Mouse (Mus musculus): ENCODE measurements around the gene Ccdc180.

The Ccdc180 gene

GRCm38 (mm10) chr4:45890066-45890761 lies at the start of gene Ccdc180:
TSS of gene Ccdc180 (plus strand) at chr4:45890303.
- peak; percentile 83 for DNase-seq

DNA sequence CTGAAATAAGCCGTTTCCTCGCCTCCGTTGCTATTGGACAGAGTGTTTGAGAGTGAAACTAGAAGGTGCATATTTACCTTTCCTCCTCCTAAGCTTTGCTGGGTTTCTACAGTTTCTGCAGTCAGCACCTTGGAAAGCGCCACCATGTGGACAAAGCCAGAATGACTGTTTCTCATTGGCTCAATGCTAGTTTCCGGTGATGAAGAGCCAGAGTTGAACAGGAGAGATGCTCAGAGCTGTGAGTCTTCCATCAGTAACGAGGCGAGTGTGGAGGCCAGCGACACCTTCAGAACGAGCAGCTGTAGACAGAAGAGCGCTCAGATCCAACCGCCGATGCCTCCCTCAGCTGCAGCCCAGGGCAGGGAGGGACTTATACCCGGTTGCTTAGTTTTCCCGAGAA lies 45.7 kb upstream of the Ccdc180 start:
- DNase-seq: peak; percentile 29

DNA sequence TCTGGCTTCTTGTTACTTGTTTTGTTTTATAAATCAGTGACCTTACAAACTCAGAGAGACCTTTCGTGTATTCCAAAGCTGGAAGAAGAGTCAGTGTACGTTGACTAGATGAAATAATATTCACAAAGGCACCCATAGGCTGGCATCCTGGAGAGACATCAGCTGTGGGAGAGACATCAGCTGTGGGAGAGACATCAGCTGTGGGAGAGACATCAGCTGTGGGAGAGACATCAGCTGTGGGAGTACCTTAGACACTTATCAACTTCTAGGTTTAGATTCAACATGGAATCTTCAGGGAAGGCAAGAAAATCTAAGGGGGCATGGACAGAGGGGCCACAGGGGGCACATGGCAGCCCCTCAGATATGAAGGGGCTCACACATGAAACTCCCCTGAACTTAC lies 43.8 kb upstream of the Ccdc180 start:
- DNase-seq: no peak

GRCm38 (mm10) chr4:45848109-45848824 lies 41.8 kb upstream of the Ccdc180 start, which contains the start of gene Stra6l:
TSS of gene Stra6l (plus strand) at chr4:45848664.
- DNase-seq: no peak

GRCm38 (mm10) chr4:45848825-45849156 lies 41.3 kb upstream of the Ccdc180 start:
- DNase-seq: no peak

DNA sequence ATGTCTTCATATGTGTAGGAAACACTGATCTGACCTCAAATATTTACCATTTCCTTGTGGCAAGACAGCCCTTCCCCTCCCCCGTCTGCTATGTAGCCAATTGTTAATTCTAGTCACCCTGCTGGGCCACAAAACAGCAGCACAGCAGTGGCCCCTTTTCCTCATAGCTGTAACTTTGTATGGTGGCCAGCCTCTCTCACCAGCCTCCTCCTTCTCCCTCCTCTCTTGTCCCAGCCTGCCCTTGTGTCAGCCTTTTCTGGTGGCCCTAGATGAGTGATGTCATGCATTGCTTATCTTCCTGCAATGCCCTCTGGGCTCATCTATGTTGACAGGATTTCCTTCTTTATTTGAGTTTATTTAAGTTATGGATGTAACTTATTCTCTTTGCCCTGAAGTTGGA lies 40.7 kb upstream of the Ccdc180 start:
- no peak for DNase-seq

DNA sequence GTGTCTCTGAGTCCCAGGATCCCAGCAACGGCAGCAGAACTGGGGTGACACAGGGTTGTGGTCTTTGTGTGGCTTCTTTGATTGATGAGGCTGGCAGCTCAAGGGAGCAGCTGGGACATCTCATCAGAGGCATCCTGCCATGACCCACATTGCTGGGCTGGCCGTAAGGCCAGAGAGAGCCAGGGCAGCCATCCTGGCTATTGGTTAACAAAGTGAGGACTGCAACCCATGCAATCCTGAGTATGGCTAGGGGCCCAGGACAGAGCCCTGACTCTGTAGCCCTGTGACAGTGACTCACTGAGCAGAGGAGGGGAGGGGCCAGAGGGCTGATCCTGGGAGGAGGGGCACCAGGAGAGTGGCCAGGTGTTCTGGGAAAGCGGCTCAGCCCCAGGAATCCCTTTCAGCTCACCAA lies 38.5 kb upstream of the Ccdc180 start:
- DNase-seq: peak; percentile 40

DNA sequence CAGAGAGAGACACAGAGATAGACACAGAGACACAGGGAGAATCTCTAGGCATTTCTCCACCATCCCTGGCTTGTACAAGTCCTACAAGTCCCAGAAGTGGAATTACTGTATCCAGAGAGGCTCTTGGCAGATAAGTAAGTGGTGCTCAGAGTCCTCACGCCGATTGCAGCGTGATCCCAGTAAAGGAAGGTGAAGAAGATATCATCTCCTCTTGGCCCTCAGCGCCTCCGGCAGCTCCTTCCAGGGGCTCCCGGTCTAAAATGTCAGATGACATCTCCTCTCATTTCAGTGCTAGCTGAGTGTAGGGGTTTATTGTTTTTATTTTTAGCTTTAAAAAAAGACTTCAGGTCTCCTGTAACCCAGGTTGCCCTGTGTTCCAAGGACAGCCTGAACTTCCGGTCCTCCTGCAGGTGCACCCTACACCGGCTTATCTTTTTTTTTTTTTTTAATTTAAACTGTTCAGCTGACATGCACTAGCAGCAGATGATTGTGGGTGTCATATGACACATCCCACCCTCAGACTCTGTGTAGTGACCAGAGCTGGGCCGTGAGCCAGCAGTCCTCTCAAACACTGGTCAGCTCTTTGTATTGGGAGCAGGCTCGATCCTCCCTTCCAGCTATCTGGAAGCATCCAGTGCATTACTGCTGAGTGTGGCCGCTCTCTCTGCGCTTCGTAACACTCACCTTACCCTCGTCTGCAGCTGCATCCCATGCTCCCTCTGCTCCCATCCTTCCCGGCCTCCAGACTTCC lies 36.4 kb upstream of the Ccdc180 start:
- DNase-seq: peak; percentile 26

DNA sequence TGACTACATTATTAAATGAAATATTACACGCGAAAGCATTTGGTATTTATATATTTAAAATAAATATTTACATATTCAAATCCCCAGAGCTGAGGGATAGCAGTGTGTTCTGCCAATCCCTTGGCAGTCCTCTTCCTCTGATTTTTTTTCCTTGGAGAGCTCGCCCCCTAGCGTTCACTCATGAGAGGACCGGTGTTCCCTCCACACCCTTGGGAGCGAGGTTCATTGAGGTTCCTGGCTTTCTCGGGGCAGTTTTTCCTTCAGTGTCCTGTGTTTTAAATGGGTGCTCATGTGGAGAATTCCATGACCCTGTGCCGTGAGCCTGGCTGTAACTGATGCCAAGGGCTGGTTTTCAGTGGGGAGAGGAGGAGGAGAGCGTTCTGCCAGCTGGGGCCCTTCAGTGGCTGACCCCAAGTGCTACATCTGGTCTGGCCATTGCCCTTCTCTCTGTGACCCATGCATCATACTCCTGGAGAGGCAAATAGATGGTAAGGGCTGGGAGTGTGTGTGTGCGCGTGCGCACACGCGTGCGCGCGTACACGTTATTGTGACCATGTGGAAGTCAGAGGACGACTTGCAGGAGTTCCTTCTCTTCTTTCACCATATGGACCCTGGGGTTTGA lies 34.2 kb upstream of the Ccdc180 start:
- DNase-seq: peak; percentile 90

GRCm38 (mm10) chr4:45861160-45861559 lies 28.9 kb upstream of the Ccdc180 start:
- DNase-seq: peak; percentile 17

- DNase-seq: no peak
Observed at GRCm38 (mm10) chr4:45867416-45867815, 22.7 kb upstream of the Ccdc180 start.

DNA sequence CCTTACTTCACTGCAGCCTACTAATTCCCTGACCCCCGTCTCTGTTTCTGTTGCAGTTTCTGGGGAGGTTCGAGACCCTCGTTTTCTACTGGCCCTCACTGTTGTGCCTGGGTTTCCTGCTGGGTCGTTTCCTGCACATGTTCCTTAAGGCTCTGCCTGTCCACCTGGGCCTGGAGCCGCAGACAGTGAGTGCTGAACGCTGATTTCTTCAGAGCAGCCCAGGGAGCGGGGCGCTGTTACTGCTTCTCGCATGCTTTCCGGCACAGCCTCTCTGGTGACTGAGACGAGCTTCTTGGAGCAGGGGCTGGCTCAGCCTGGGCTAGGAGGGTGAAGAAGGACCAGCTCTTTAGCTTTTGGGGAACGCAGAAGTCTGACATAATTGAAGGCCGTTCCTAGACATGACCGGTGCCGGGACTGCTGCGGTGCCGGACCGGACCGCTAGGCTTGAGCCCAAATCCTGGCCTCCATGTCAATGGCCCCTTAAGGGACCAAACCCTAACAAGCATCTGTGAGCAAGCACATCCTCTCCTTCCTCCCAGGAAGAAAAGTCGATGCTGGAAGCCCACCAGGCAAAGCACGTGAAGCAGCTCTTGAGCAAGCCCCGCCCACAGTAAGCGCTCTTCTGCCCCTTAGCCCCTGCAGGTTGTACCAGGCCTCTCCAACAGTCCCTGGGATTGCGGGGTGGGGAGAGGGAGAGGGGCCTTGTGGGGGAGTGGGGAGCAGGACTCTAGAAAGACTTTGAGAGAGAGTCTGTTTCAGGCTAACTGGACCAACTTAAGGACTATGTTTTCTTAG lies 20.9 kb upstream of the Ccdc180 start:
- no peak for DNase-seq

GRCm38 (mm10) chr4:45872147-45872546 lies 18.0 kb upstream of the Ccdc180 start:
- no peak for DNase-seq

DNA sequence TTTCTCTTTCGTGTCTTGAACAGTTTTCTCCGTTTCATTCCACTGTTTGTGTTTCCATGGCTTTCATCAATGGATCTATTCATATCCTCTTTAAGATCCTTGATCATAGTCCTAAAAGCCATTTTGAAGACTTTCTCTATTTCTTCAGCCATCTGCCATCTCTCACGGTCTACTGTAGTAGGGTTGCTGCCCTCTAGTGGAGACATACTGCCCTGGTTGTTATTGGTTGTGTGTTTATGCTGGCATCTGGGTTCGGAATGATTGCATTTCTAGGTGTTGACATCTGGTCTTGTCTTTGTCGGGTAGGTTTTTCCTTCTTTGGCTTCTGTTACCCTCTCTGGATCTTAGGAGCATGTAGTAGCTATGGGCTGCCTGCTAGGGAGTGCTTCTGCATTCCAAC lies 11.2 kb upstream of the Ccdc180 start:
- peak; percentile 64 for DNase-seq

GRCm38 (mm10) chr4:45882521-45882920 lies 7.6 kb upstream of the Ccdc180 start:
- no peak for DNase-seq

- DNase-seq: no peak
Observed at GRCm38 (mm10) chr4:45883250-45883649, 6.9 kb upstream of the Ccdc180 start.

DNA sequence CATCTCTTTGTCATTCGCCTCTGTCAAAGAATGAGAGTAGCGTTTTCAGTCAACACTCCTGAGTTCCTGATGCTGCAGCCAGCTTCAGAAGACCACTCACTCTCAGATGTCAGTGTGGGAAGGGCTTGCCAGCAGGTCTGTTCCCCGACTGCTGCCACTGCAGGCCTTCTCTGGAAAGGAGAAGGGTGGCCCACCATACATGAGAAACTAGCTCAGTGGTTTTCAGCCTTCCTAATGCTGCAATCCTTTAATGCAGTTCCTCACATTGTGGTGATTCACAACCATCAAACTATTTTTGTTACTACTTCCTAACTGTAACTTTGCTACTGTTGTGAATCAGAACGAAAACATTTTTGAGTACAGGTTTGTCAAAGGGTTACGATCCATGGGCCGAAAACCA lies 616 bp upstream of the Ccdc180 start:
- no peak for DNase-seq

DNA sequence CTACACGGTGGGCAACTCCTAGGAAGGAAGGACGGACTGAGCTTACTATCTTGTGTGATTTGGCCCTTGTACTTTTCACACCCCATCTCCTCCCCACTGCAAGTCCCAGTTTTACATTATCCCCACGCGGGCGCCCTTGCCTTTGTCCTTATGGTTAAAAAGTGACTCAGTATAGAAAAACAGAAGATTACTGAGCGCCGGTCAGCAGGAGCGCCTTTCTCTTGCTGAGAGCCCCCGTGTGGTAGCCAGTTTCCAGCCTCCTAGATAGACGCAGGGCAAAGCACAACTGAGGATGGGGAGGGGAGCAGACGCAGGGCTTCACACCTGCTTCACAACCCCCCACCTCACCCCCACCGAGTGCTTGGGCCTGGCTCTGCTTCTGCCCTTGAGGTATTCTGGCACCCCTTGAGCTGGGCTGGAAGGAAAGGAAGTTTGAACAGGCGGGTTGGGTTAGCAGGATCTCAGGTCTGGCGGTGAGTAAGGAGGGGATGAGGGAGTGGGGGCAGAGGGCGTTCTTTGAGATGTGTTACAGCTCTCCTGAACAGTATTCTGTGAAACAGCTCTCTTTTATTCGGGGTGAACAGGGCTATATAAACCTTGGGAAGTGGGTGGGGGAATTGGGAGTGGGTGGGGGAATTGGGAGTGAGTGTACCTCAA lies 6.5 kb downstream of the Ccdc180 start:
- no peak for DNase-seq

DNA sequence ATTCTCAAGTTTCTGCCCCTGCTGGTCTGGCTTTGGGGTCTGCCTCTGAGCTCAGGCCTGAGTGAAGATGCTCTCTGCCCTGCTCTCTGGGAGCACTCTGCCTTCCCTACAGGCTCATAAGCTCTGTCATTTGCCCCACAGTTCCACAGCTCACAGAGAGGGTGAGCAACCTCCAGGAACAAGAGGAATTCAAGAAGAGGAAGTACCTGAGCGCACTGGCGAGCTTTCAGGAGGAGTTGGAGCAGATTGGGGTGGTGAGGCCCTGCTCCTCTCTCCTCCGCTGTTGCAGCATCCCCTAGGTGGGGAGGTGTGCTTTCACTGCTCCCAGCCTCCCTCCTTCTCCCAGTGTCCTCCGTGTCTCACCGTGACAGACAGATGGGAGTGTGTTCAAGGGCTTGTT lies 8.3 kb downstream of the Ccdc180 start:
- no peak for DNase-seq

- DNase-seq: no peak
Observed at GRCm38 (mm10) chr4:45909256-45909655, 19.2 kb downstream of the Ccdc180 start.

DNA sequence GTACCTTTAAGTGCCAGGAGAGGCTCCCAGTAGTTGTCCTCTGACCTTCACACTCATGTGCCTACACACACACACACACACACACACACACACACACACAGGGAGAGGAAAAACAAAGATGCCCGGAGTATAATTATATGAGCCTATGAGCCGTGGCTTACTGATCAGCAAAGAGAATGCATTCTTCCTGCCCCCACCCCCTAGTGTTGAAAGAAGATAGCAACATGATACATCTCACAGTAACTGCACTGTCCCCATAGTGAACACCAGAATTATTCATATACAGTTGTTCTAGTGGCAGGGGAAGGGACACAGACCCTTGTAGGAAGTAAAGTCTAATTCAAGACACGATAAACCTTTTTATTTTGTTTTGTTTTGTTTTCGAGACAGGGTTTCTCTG lies 19.8 kb downstream of the Ccdc180 start:
- DNase-seq: no peak

DNA sequence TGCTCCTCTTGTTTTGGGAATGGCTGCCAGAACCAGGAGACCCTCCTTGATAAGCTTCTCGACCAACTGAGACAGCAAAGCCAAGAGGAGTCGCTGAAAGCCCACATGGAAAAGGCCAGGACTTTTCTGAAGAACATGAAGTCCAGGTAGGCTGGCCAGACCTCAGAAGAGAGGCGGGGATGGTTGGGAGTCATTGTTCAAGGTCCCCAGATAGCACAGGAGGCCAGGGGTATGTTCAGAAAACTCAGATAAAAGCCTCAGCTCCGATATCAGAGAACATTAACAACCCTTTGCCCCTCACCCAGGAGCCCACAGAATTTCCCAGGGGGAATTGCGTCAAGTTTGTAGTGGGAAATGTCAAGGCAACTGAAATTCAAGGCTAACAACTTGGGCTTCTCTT lies 21.2 kb downstream of the Ccdc180 start:
- DNase-seq: no peak
